Mouse (Mus musculus): ENCODE data around the gene Igsf23. TPM values are rescaled to one million over a fixed set of nuclear protein-coding genes. Genes with fewer than 3 reads are reported as not detected.

Gene Igsf23
- polyA plus RNA-seq (2015; fragmentation: Nextera tagmentation; extraction: Ambion mirVana), result not detected in 2 replicates

GRCm38 (mm10) chr7:19950589-19950988 lies at the start of gene Igsf23:
TSS of gene Igsf23 (minus strand) at chr7:19950756.

DNA sequence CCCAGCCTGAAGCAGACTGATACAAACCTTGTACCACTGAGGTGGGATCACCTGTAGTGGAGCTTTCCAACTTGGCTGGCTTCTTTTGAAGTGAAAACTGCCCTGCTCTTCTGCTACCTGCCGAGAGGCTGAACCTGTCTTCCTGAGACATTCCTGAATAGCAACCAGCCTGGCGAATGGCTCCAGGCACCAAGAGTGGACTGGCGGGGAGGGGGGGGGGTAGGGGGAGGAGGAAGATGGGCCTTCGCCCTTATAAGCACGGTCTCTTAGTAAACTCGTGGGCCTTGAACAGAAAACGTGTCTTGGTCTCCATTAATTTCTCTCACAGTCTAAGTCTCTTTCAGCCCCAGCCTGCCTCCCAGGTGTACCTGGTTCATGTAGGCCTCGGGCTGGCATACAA lies 40.6 kb upstream of the Igsf23 start, which contains the start of gene Nlrp9b:
Nlrp9b (plus strand) TSS at position 301 of the 400 bp plus-strand sequence.

DNA sequence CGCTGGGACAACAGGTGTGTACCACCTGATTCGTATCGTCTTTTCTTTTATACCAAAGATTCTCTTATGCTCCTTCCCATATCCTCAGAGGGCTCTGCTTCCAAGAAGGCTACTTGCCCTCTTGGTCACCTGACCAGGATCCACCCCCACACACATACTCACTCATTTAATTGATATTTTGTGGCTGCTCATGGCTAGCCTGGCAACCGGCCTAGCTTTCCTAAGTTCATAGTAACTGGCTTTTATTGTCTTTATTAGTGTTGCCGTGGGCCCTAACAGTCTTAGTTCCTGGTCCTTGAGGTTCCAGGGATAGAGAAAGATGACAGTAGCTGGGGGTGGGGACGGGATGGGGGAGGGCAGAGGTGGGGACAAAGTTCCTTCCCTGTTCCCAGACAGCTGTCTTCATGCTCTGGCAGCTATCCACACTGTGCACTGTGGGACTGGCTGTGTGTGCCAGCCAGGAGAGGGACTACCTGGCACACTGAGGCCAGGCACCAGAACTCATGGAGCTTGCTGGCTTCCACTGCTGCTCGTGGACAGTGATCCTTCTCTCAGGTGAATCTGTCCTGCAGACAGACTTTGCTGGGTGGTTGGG lies 14.5 kb upstream of the Igsf23 start, which contains the start of gene Ceacam20:
Ceacam20 (plus strand) TSS at position 428 of the 595 bp plus-strand sequence.

GRCm38 (mm10) chr7:19920506-19921261 lies 29.9 kb downstream of the Igsf23 start, which contains the start of gene Pvr:
TSS of gene Pvr (minus strand) at chr7:19921160.

DNA sequence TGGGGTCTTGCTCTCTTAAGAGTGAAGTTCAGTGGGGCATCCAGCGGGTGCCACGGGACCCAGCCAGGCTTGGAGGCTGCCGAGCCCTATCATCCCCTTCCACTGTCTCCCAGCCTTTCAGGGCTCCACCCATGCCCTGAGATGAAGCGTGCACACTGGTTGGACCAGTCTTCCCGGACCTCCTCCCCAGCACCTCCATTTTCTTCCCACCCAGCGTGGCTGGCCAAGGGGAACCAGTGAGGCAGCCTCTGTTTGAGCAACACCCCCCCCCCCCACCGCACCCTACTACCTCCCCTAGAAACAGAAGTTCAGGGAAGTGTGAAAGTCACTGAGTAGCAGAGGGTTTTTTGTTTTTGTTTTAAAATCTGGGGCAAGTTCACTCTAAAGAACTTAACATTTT lies 62.7 kb downstream of the Igsf23 start, which contains the start of gene Ceacam19:
Ceacam19 (minus strand) TSS at position 117 of the 400 bp plus-strand sequence.

Other genes starting within 250 kb of the Igsf23 start
- gene Tomm40, start 235.3 kb downstream of the Igsf23 start, polyA plus RNA-seq (2015; fragmentation: Nextera tagmentation; extraction: Ambion mirVana), result 179 and 192 TPM in 2 replicates
- gene Nectin2, start 200.3 kb downstream of the Igsf23 start, polyA plus RNA-seq (2015; fragmentation: Nextera tagmentation; extraction: Ambion mirVana), result 52.6 and 57.8 TPM in 2 replicates
- 38.7 and 44.4 TPM in 2 replicates for gene Bcam, start 179.7 kb downstream of the Igsf23 start, polyA plus RNA-seq (2015; fragmentation: Nextera tagmentation; extraction: Ambion mirVana)
- gene Cblc, start 153.9 kb downstream of the Igsf23 start, polyA plus RNA-seq (2015; fragmentation: Nextera tagmentation; extraction: Ambion mirVana), result 0.68 and 0.80 TPM in 2 replicates
- 0.94 and 1.2 TPM in 2 replicates for gene Bcl3, start 128.0 kb downstream of the Igsf23 start, polyA plus RNA-seq (2015; fragmentation: Nextera tagmentation; extraction: Ambion mirVana)
- gene Gm19345, start 98.8 kb downstream of the Igsf23 start, polyA plus RNA-seq (2015; fragmentation: Nextera tagmentation; extraction: Ambion mirVana), result 17.7 and 18.9 TPM in 2 replicates
- gene Ceacam16, start 89.5 kb downstream of the Igsf23 start, polyA plus RNA-seq (2015; fragmentation: Nextera tagmentation; extraction: Ambion mirVana), result 0.43 and 0.71 TPM in 2 replicates
- not detected in 2 replicates for gene Ceacam19, start 62.8 kb downstream of the Igsf23 start, polyA plus RNA-seq (2015; fragmentation: Nextera tagmentation; extraction: Ambion mirVana)
- gene Pvr, start 29.6 kb downstream of the Igsf23 start, polyA plus RNA-seq (2015; fragmentation: Nextera tagmentation; extraction: Ambion mirVana), result 7.1 and 8.5 TPM in 2 replicates
- not detected in 2 replicates for gene Ceacam20, start 14.7 kb upstream of the Igsf23 start, polyA plus RNA-seq (2015; fragmentation: Nextera tagmentation; extraction: Ambion mirVana)
- not detected in 2 replicates for gene Nlrp9b, start 40.7 kb upstream of the Igsf23 start, polyA plus RNA-seq (2015; fragmentation: Nextera tagmentation; extraction: Ambion mirVana)
- gene Vmn1r91, start 148.9 kb upstream of the Igsf23 start, polyA plus RNA-seq (2015; fragmentation: Nextera tagmentation; extraction: Ambion mirVana), result not detected in 2 replicates
- gene Gm16442, start 171.8 kb upstream of the Igsf23 start, polyA plus RNA-seq (2015; fragmentation: Nextera tagmentation; extraction: Ambion mirVana), result not detected in 2 replicates
- gene Vmn1r93, start 188.3 kb upstream of the Igsf23 start, polyA plus RNA-seq (2015; fragmentation: Nextera tagmentation; extraction: Ambion mirVana), result not detected in 2 replicates
- not detected in 2 replicates for gene Vmn1r94, start 217.6 kb upstream of the Igsf23 start, polyA plus RNA-seq (2015; fragmentation: Nextera tagmentation; extraction: Ambion mirVana)
- not detected in 2 replicates for gene Vmn1r95, start 243.0 kb upstream of the Igsf23 start, polyA plus RNA-seq (2015; fragmentation: Nextera tagmentation; extraction: Ambion mirVana)